Mouse (Mus musculus): ENCODE results near the gene Lypd5.
"Not testable (repeated sequence)": the region's sequence is repeated elsewhere in the genome, so short reads cannot be mapped to it uniquely, and the experiment has no call there.

The Lypd5 gene

GRCm38 (mm10) chr7:24382730-24383372 lies 33.9 kb downstream of the Lypd5 start:
- no peak for DNase-seq (ENCODE audit: low spot score in 2 of 2)

DNA sequence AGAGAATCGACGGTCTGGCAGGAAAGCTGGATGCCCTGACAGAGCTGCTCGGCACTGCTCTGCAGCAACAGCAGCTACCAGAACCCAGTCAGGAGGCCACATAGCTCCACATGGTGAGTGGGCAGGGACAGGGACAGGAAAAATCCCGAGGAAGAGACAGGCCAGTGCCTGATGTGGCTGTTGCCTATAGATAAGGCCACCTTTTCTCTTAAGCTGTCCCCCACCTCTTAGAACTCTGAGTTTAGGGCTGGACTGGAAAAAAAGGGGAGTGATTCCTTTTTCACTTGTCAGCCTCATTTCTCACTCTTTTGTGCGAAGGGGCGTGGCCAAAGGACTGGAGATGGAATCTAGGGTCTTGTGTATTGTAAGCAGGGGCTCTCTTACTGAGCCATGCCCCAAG lies 35.1 kb downstream of the Lypd5 start:
- no peak for DNase-seq (ENCODE audit: low spot score in 2 of 2)

- DNase-seq (ENCODE audit: low spot score in 2 of 2), result peak in 1 of 2 experiments; percentile 56
Observed at GRCm38 (mm10) chr7:24384827-24385226, 35.8 kb downstream of the Lypd5 start.

DNA sequence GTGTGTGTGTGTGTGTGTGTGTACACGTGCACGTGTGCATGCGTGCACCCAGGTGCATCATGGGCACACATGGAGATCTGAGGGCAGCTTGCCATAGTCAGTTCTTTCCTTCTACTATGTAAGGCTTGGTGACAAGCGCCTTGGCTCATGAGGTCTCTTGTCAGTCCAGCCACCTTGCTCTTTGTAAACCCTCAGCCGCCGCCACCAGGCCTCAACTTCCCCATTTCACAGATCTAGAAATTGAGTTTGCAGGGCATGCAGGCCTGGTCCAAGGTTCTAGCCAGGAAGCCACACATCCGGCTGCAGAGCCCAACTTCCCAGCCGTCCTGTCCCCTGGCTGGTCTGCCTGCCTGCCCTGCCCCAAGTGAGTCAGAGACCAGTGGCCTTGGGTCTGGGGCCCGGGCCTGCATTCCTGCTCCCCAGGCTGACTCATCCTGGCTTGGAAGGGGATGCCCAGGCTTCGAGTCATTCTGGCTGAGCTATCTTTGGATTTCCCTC lies 38.1 kb downstream of the Lypd5 start:
- no peak for DNase-seq (ENCODE audit: low spot score in 2 of 2)

GRCm38 (mm10) chr7:24389516-24390187 lies 40.7 kb downstream of the Lypd5 start:
- no peak for DNase-seq (ENCODE audit: low spot score in 2 of 2)

DNA sequence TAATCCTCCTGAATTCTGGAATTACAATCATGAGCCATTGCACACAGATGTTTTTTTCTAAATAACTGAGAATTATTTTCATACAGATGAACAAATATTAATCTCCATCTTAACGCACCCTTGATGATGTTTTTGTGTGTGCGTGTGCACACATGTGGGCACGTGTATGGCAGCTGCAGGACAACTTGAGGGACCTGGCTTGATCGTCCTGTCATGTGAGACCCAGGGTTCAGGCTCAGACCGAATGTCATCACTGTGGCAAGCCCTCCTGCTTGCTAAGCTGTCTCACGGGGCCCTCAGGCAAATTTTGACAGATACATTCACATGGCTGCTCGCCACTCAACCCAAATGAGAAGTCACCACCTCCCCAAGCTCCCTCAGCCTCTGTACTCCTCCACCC lies 41.5 kb downstream of the Lypd5 start:
- DNase-seq (ENCODE audit: low spot score in 2 of 2), result no peak

GRCm38 (mm10) chr7:24391077-24391476 lies 42.1 kb downstream of the Lypd5 start:
- no peak for DNase-seq (ENCODE audit: low spot score in 2 of 2)

- no peak for DNase-seq (ENCODE audit: low spot score in 2 of 2)
Observed at GRCm38 (mm10) chr7:24391687-24392086, 42.7 kb downstream of the Lypd5 start.

GRCm38 (mm10) chr7:24394054-24394453 lies 45.1 kb downstream of the Lypd5 start:
- DNase-seq (ENCODE audit: low spot score in 2 of 2), result no peak

GRCm38 (mm10) chr7:24394475-24395161 lies 45.6 kb downstream of the Lypd5 start:
- DNase-seq (ENCODE audit: low spot score in 2 of 2), result no peak

GRCm38 (mm10) chr7:24396832-24397231 lies 47.8 kb downstream of the Lypd5 start:
- no peak for DNase-seq (ENCODE audit: low spot score in 2 of 2)

DNA sequence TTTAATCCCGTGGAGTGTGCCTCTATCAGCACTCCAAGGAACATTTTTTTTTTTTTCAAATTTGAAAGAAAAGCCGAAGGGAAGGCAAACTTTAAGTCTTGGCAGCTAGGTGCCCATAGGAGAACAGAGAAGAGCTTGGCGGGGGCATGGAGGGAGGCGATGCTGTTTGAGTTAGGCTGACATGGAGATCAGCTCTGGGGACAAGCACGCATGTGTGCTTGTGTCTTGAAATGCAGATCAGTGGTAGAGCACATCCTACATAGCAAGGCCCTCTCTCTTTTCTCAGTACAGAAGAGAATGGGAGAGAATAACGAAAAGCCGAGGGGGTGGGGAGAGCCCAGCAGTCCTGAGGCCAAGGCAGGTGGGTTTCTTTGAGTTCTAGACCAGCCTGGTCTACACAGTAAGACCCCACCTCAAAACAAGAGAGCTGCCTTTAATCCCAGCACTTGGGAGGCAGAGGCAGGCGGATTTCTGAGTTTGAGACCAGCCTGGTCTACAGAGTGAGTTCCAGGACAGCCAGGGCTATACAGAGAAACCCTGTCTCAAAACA lies 49.4 kb downstream of the Lypd5 start:
- no peak for DNase-seq (ENCODE audit: low spot score in 2 of 2)

- peak; percentile 94 to 97 for DNase-seq (ENCODE audit: low spot score in 2 of 2)
Observed at GRCm38 (mm10) chr7:24399256-24400081, 50.5 kb downstream of the Lypd5 start, which contains the start of gene Smg9. Gene Smg9, plus strand, starts transcription at chr7:24399619.

GRCm38 (mm10) chr7:24400082-24400452 lies 51.1 kb downstream of the Lypd5 start:
- DNase-seq (ENCODE audit: low spot score in 2 of 2), result no peak

DNA sequence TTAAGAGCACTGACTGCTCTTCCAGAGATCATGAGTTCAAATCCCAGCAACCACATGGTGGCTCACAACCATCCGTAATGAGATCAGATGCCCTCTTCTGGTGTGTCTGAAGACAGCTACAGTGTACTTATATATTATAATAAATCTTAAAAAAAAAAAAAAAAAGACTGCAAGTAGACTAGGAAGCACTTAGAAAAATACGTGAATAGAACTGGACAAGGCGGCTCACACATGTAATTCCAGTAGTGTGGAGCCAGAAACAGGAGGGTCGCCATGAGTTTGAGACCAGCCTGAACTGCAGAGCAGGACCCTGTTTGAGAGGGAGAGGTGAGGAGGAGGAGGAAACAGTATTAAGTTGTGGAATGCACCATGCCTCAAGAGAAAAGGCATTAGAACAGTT lies 51.5 kb downstream of the Lypd5 start:
- DNase-seq (ENCODE audit: low spot score in 2 of 2), result not testable (repeated sequence)

GRCm38 (mm10) chr7:24402851-24403250 lies 53.9 kb downstream of the Lypd5 start:
- no peak for DNase-seq (ENCODE audit: low spot score in 2 of 2)
